Mouse (Mus musculus) kidney, postnatal 14 days (tissue): ENCODE data around the gene Nfe2.

Experiments
- DNase-seq: peaks from one replicate; pipeline ENCODE4 v3.0.0; 2022; ENCODE audit warnings: mixed read lengths

Gene Nfe2

GRCm38 (mm10) chr15:103257790-103258728 is at the start of gene Nfe2:
Gene Nfe2, minus strand, starts transcription at chr15:103258403.
- peak; percentile 64 for DNase-seq

GRCm38 (mm10) chr15:103307125-103307524 is 48.9 kb upstream of the Nfe2 start:
- peak; percentile 94 for DNase-seq

GRCm38 (mm10) chr15:103305792-103306645 is 47.8 kb upstream of the Nfe2 start:
- peak; percentile 67 for DNase-seq

GRCm38 (mm10) chr15:103305070-103305678 is 47.0 kb upstream of the Nfe2 start:
- peak; percentile 99 for DNase-seq

- no peak for DNase-seq
Measured at GRCm38 (mm10) chr15:103304616-103304969, 46.4 kb upstream of the Nfe2 start.

- no peak for DNase-seq
Measured at GRCm38 (mm10) chr15:103303916-103304615, 45.9 kb upstream of the Nfe2 start.

GRCm38 (mm10) chr15:103302341-103303021 is 44.3 kb upstream of the Nfe2 start:
- DNase-seq = no peak

- DNase-seq = no peak
Measured at GRCm38 (mm10) chr15:103301547-103302340, 43.5 kb upstream of the Nfe2 start.

- DNase-seq = no peak
Measured at GRCm38 (mm10) chr15:103301046-103301445, 42.8 kb upstream of the Nfe2 start.

- no peak for DNase-seq
Measured at GRCm38 (mm10) chr15:103300560-103300959, 42.4 kb upstream of the Nfe2 start.

GRCm38 (mm10) chr15:103300067-103300471 is 41.9 kb upstream of the Nfe2 start:
- DNase-seq = no peak

- DNase-seq = no peak
Measured at GRCm38 (mm10) chr15:103299644-103300043, 41.4 kb upstream of the Nfe2 start.

GRCm38 (mm10) chr15:103298861-103299616 is 40.8 kb upstream of the Nfe2 start:
- DNase-seq = no peak

- DNase-seq = no peak
Measured at GRCm38 (mm10) chr15:103298026-103298425, 39.8 kb upstream of the Nfe2 start.

- DNase-seq = no peak
Measured at GRCm38 (mm10) chr15:103297313-103297712, 39.1 kb upstream of the Nfe2 start.

- no peak for DNase-seq
Measured at GRCm38 (mm10) chr15:103295851-103296250, 37.6 kb upstream of the Nfe2 start.

GRCm38 (mm10) chr15:103294649-103295048 is 36.4 kb upstream of the Nfe2 start:
- no peak for DNase-seq

- no peak for DNase-seq
Measured at GRCm38 (mm10) chr15:103293375-103293774, 35.2 kb upstream of the Nfe2 start.

GRCm38 (mm10) chr15:103292673-103293345 is 34.6 kb upstream of the Nfe2 start:
- DNase-seq = no peak

GRCm38 (mm10) chr15:103290843-103291242 is 32.6 kb upstream of the Nfe2 start:
- no peak for DNase-seq
